Mouse (Mus musculus) kidney, postnatal 36 days (tissue): ENCODE measurements around the gene Fdxr.

Experiments
- DNase-seq, 2 experiments: peaks; one replicate each; pipeline ENCODE4 v3.0.0; 2021 to 2022; ENCODE audit warnings: mixed read lengths in 2 of 2

Fdxr gene

DNA sequence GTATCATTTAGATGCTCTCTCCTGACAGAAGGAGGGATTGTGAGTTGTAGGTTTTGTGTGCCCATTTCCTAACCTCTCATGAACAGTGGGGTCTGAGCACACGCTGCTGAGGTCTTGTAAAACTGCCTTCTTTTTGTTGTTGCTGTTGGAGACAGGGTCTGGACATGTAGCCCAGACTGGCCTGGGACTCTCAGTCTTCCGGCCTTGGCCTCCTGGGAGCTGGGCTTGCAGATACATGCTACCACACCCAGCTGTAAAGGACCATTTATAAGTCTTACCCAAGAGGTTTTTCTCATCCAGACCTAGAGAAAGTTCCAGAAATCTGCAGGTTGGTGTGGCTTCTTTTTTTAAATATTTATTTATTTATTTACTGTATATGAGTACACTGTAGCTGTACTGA lies 11.5 kb upstream of the Fdxr start:
- no peak for DNase-seq

DNA sequence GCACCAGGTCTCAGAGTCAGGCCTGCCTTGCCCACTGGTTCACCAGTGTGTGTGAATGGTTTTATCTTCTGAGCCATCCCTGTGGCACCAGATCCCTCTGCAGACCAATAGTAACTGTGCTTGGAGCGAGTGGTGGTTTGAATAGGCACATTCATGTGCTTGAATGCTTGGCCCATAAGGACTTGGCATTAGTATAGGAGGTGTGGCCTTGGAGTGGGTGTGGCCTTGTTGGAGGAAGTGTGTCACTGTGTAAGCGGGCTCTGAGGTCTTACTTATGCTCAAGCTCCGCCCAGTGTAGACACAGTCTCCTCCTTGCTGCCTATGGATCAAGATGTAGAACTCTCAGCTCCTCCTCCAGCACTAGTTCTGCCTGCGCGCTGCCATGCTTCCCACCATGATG lies 10.5 kb upstream of the Fdxr start:
- DNase-seq: no peak

DNA sequence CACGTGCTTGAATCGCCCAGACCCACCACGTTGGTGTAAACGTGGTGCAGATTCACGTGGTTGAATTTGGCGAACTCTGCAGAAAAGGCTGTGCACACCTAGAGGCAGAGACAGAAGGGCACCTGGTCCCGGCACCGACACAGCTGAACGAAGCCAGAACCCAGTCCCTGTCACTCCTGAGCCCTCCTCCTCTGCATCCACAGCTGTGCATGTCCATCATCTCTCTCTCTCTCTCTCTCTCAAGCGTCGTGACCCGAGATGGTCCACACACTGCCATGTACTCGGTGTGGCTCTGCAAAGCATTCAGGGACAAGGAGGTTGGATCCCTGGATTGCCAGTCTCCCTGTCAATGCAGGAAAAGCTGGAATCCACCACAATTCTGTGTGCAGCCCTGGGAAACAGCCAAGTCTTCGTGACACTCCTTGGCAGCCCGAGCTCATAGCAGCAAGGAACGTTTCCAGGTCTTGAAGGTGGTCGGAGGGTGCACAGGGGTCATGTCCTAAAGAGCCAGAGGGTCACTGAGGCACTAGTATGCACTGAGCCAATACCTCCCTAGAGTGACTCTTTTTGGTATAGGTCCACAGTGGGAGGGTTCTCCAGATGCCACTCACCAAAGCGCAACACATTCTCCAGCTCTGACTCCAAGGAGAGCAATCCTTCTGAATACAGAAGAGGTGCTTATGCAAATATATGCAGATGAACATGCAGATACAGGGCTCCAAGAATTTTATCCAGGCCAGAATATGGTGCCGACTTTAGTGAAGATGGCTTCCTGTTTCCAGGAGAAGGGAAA lies 9.5 kb upstream of the Fdxr start:
- no peak for DNase-seq

DNA sequence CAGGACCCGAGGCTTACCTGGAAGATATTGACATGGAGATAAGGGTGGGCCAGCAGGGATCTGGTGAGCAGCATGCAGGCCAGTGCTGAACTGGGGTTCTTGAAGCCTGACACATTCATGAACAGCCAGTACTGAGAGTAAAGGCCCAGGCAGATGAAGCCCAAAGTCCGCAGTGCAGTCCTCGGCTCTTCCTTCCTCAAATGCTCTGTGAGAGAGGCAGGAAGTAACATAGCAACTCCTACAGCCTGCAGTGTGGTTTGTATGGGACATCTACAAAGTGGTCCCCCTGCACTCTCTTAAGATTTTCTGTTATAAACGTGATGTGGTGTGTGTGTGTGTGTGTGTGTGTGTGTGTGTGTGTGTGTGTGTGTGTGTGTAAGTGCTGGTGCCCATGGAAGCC lies 8.4 kb upstream of the Fdxr start:
- DNase-seq: no peak

DNA sequence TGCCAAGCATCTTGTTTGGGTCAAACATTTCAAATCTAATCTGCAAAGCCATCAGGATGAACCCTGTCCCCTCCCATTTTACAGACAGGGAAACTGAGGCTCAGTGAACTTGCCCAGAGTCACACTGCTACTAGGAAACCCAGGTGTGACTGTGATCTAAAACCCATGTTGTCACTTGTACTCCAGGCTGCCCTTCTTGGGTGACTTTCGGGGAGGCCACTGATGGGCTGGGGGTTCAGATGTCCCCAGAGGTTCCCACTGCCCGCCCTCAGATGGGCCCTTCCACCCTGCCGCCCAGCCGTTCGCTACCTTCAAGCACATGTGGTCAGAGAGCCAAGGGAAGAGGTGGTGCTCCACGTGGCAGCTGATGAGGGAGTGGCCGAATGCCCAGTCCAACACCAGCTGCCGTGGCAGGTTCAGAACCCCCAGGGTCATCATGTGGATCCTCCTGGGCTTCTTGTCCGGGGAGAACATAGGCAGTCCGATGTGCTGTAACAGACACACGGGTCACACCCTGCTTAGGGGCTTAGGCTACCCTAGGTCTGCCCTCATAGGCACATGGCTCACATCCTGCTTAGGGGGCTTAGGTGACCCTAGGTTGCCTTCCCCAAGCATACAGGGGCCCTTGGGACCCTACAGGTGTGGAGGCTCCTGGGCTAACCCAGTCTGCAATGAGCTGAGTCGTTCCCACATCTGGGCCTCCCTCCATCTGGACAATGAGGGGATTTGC lies 7.2 kb upstream of the Fdxr start:
- DNase-seq: no peak

DNA sequence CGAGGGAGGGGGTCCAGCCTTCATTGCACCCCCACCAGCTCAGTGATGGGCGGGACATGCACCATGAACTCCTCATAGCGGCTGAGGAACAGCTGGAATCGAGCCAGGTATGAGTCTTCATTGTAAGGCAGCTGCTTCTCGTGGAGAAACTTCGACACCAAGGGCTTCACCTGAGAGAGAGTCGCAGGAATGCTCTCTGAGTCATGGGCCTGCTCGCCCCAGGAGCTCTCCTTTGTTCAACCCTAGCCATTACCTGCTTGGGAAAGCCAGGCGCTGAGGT lies 6.6 kb upstream of the Fdxr start:
- DNase-seq: no peak

DNA sequence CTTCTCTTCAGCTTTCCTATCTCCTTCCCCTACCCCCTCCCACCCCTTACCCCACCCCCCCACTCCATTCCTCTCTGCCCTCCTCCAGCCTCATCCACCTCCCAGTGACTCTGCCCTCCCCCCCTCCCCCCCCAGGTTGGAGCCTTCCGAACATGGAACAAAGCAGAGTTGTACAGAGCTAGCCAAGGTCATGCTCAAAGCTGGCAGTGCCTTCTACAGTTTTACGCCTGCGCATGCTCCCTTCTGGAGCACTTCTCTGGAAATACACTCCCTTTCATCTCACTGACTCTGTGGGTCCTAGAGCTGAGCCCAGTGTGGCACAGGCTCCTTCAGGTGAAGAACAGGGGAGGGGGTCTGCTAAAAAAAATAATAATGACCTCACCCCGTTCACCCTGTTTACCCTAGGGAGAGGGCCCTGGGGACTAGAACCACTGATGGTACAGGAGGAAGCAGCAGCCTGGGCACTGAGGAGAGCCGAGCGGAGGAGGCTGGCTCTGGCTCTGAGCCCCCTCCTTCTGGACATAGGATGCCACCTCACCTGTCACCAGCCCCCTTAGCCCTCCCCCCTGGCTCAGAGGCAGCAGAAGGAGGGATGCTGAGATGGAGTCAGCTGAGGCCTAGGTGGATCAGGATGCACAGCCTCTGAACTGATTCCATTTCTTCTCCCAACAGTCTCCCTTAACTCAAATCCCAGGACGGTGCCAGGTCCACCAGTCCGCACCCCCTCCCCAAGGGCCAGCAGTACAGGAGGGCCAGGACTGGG lies 6.1 kb upstream of the Fdxr start:
- DNase-seq: no peak

DNA sequence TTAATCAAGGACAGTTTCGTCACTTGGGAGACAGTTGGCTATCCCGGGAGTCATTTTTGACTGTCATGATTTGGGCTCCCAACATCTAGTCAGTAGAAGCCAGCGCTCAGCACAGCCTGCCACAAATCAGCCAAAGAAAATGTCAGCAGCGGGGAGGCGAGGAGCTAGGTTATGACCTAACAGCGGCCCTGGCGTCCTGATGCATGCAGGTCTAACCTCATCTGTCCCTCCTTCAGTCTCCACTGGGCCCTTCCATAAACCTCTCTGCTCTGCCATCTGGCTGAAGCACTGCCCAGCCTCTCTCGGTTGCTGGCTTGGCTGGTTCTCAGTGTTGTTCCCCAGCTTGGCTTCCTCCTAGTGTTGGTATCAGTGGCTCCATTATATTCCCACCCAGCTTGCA lies 5.4 kb upstream of the Fdxr start:
- no peak for DNase-seq

DNA sequence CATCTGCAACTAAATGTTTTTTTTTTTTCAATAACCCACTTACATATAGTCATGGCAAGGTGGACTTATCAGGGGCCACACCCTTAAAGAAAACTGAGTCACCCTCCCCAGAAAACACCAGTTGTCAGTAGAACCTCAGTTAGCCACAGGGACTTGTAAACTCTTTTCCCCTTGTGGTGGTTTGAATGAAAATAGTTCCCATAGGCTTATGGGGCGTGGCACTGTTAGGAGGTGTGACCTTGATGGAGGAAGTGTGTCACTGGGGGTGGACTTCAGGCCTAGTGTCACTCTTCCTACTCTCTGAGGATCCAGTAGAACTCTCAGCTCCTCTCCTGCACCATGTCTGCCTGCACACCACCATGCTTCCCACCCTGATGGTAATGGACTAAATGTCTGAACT lies 2.9 kb upstream of the Fdxr start:
- no peak for DNase-seq

DNA sequence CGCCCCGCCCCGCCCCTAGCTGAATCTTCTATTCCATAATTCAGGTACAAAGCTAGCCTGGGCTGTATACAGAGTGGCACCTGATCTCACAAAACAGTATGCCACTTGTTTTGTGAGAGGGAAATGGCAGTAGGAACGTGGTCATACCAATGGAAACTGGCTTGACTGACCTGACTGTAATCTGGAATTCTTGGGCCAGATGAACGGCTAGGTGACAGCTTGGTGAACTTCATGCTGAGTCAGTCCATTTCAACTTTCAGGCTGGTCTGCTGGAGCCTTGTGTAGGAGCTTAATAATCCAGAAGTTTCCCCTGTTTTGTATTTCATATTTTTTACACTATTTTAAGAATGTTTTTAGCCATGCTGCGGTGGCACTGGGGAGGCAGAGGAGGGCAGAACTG lies 1.3 kb upstream of the Fdxr start:
- DNase-seq: no peak

DNA sequence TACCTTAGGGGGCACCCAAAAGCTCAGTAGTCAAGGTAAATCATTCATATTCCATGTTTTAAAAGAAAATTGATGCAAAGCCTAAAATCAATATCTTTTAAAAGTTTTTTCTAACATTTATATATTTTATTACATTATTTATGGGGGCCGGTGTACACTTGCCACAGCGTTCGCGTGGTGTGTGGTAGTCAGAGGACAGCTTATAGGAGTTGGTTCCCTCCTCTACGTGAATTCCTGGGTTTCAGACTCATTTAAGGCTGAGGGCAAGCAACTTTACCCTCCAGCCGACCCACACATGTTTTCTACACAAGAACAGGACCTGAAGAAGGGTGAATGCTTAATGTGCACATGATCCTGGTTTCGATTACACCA lies 740 bp upstream of the Fdxr start:
- no peak for DNase-seq

DNA sequence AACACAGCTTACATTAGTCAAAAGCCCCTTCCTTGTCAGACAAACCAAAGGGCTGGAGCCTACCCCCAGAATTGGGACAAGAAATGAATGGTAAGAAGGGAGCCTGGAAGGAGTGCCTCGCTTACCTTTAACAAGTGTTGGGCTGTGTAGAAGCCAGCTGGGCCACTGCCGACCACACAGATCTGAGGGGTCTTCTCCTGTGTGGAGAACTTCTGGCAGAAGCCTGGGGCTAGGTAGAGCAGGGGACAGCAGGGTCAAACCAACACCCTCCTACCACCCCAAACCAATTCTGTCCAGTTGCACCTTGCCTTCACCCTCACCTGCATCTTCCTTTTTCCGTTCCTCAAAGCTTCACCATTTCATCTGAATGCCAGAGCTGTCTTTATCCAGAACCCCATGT lies 896 bp downstream of the Fdxr start:
- DNase-seq: no peak

DNA sequence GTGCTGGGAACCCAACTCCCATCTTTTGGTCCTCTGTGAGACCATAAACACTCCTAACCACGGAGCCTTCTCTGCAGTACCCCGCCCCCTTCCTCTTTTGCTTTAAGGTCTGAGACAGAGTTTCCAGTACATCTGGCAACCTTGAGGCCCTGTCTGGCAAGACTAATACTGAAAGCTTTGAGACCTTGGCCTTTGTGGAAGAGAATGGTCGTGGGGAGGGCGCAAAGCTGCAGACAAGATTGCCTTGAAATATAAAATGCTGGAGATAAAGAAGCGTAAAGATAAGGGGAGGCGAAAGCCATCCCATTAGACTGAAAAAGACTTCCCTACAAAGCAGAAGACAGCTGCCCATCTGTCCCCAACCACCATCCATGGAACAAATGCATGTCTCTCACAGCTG lies 1.3 kb downstream of the Fdxr start:
- no peak for DNase-seq

DNA sequence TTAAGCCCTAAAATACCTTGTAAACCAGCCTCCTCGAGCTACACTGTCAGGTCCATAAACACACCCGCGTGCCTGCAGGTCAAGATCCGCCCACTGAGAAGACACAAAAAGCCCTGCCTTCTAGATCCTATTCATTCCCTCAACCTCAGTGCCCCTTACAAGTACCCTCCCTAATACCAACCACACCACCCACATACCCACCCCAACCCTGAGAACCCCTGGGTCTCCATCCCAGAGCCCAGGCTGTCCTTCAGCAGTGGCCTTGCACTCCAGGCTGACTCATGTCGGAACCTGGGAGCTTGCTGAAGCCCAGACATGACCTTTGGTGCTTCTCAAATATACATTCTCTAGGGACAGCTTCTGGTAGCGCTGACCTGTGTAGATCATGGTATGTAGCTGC lies 2.1 kb downstream of the Fdxr start:
- DNase-seq: no peak

DNA sequence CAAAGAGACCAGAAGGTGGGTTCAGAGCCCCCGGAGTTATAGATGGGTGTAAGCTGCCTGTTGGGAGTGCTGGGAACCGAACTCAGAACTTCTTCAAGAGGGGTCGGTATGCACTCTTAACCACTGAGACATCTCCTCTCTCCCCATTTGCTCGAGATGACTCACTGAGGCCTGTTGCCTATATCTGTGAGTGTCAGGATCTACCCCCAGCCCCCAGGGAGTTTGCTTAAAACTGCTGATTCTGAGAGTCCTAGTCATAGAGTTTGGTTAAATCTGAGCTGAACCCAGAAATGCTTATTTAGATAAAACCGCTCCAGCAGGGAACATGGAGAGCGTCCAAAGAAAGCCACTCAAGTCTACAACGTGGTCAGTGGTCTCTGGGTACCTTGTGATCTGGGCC lies 2.7 kb downstream of the Fdxr start:
- no peak for DNase-seq

DNA sequence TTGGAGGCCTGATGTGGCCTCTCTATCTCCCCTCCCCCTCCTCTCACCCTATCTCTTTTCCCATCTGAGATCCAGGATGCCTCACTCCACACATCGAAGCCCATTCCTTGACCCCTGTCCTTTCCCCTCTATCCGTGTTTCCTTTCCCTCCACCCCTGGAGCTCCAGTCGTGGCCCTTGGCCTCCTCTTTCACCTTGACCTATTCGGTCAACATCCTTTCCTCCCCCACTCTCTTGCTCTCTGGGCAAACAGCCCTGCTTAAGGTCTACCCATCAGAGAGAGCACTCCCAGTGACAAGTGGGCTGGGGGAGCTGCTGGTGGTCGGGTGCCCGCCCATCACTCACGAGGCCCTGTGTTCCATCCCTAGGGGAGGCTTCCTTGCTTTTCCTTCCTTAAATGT lies 3.1 kb downstream of the Fdxr start:
- no peak for DNase-seq

DNA sequence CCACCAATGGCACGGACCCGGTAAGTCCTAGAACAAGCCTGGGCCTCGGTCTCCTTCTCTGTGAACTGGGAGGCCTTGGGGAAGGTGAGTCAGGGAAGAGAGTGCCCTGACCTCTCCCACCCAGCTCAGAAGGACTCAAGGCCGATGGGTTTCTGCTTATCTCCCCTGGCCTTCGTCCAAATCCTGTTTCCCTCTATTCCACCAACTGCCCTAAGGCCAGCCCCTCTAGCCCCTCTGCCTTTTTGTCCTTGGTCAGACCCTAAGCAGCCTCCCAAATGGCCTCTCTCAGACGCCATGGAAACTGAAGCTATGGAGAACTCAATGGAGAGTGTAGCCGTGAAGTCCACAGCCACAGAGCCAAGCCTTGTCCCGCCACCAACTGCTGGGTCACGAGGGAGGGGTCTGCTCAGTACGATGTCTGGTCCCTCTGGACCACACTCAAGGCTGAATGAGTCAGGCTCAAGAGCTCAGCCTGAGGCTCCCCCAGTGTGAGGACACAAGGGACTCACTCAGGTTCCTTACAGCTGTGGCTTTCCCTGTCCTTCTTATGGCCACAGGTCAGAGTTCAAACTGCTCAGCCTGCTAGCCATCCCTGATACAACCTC lies 3.9 kb downstream of the Fdxr start:
- no peak for DNase-seq

DNA sequence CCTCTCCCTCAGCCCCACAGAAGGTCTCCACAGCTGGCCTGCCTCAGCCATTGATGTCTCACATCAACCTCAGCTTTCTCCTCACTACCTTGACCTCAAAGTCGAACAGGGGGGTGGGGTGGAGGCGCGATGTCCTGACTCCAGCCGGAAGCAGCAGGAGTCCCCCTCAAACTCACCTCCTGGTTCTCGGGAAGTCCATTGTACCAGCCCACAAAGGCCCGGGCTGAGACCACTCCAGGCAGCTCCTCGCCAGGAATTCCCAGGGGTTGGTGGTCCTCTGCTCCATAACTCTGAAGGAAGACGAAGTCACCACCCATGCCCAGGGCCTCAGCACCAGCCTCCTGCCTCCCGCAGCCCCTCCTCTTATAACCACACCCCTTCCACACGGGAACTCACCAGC lies 5.4 kb downstream of the Fdxr start:
- no peak for DNase-seq

DNA sequence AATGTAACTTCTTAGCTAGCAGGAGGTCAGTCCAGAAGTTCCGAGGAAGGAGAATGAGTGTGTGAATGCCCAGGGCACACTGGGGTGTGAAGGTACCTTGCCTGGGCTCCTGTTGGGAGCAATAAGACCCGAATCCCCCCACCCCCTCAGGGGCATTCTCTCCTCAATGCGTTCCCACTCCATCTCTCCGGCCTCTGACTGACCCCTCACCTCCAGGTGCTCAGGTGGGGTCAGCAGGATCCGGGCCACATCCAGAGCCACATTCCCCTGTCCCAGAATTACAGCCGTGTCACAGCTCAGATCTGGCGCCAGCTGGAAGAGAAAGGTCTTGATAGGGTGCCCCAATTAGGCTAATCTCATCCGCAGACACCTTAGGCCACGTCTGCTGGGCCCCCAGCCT lies 5.8 kb downstream of the Fdxr start:
- DNase-seq: no peak

DNA sequence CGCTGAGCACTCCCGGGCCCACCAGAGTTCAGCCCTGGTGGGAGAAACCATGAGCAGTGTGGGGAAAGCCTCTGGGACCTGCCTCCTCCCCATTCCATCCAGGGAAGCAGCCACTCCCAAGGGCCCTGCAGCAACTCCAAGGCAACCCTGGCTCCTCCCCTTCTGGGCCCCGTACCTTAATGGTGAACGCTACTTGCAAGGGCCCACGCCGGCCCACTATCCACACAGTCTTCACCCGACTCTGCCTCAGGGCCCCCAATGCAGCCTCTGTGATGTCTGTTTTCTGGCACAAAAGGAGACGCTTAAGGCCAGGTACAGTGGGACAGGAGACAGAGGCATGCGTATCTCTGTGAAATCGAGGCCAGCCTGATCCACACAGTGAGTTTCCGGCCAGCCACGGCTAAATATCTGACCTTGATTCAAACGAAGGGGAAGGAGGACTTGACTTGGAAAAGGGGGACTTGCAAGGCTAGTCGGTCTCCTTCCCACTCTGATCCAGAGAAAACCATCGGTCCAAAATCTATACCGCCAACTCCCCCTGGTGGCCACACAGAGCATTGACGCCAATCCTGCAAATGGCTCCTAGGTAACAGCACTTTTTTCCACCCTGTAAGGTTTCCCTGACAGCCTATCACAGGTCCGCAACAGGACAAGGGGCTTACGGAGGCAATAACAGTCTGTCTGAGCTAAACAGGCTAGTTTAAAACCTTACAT lies 6.5 kb downstream of the Fdxr start:
- peak; percentile 73 to 90 for DNase-seq

DNA sequence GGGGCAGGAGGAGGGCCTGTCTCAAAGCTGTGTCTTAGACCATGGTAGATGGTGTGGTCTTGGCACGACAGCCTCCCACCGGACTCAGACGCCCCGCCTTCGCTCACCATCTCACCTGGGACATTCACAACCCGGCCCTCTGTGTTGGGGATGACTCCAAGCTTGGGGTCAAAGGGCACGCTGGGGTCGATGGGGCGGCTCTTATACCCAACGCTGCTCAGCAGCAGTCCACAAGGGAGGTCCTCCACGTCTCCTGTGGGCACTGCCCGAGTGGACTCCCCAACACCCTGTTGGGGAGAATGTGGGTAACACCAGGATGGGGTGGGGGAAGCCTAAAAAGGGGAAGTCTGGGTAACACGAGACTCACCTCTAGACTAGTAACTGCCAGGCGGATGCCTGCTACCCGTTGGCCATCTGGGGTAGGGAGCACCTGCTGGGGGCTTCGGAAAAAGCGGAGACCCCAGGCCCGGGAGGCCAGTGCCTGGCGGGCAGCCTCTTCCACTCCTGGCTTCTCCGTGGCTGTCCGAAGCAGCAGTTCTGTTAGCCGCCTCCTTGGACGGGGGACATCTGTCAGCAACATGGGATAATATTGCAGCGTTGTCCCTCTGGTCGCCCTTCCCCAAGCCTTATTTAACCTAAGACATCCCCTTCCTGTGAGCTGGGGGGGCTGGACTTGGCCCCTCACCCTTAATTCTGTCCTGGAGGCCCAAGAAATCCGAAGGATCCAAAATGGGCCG lies 7.4 kb downstream of the Fdxr start:
- no peak for DNase-seq

DNA sequence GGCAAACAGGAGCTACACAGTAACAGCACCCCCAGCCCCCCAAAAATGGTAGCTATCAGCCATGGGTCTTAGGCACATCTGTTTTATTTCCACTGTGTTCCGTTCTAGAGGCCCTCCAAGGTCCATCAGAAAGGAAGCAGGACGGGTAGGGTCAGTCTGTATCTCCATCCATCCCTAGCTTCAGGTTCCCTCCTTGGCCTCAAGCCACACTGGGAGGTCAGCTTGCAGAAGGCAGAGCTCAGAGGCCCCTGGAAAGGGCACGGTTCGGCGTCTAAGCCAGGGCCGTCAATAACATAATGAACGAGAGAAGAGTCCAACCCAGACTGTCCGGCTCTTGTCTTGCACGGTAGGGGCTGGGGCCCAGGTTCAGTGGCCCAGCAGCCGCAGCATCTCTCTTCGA lies 8.9 kb downstream of the Fdxr start:
- DNase-seq: no peak
